Mouse (Mus musculus): ENCODE results near the gene Kif9.

The Kif9 gene

GRCm38 (mm10) chr9:110476124-110477091 lies at the start of gene Kif9, which contains the start of gene Klhl18:
TSS of gene Kif9 (plus strand) at chr9:110476958.
TSS of gene Klhl18 (minus strand) at chr9:110476694.
- DNase-seq: peak; percentile 97

DNA sequence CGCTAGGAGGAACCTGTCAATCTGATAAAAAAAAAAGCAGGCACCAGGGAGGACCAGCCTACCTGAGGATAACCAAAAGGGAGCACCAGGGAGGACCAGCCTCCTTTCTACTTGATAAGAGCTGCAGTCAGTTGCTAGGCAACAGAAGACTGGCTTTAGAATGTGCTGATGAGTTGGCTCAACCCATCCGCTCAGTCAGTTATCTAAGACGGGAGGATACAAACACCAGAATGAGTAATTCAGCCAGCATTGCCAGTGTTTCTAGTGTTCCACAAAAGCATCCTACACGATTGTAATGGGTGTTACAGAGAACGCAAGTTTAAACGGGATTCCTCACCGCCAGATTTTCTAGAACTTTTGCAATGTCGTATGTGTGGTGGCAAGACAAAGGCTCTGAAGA lies 45.5 kb upstream of the Kif9 start:
- DNase-seq: peak; percentile 83

- no peak for DNase-seq
Observed at GRCm38 (mm10) chr9:110433045-110433444, 43.7 kb upstream of the Kif9 start.

GRCm38 (mm10) chr9:110436041-110436440 lies 40.7 kb upstream of the Kif9 start:
- no peak for DNase-seq

DNA sequence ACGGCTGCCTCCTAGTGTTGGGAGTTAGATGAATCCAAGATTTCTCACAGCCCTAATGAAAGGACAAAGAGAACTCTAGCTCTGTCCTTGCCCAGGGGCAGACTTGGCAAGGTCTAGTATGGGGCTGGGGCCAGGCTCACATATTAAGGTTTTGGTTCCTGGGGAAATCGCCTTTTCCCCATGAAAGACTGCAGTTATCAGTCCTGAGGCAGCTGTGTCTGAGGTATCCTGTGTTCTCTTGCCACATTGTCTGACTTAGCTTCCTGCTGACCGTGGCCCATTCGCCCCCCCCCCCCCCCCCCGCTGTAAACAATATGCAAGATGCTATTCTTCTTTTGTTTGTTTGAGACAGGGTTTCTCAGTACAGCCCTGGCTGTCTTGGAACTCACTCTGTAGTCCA lies 36.7 kb upstream of the Kif9 start:
- no peak for DNase-seq

GRCm38 (mm10) chr9:110440559-110440958 lies 36.2 kb upstream of the Kif9 start:
- no peak for DNase-seq

- no peak for DNase-seq
Observed at GRCm38 (mm10) chr9:110448356-110448755, 28.4 kb upstream of the Kif9 start.

DNA sequence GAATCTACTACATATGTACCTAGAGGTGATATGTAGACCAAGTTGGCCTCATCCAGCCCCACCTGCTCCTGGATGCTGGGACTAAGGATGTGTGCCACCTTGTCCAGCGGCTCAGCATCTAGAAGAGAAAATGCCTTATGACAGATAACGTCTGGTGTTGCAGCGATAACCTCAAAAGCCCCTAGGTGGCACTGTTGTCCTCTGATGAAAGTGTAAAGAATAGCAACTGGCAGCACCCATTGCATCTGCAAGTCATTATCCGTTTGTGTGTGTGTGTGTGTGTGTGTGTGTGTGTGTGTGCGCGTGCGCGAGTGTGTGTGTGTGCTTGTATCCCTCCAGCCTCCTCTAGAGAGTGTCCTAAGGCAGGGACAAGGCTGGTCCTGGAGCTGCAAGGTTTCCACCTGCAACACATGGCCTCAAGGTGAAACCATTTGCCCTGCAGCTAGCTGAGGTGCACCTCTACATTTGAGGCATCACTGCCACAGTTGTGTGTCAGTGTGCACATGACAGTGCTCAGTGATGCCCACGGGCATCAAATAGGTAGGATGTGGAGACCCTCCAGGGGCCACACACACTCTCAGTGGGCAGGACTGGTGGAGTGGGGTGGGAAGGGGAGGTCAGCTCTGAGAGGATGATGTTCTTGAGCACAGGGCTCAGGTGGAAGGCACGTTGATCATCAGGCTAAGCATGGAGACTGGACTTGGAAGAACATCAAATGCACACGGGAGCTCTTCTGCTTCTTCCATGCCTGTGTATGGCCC lies 27.7 kb upstream of the Kif9 start:
- DNase-seq: peak; percentile 82

DNA sequence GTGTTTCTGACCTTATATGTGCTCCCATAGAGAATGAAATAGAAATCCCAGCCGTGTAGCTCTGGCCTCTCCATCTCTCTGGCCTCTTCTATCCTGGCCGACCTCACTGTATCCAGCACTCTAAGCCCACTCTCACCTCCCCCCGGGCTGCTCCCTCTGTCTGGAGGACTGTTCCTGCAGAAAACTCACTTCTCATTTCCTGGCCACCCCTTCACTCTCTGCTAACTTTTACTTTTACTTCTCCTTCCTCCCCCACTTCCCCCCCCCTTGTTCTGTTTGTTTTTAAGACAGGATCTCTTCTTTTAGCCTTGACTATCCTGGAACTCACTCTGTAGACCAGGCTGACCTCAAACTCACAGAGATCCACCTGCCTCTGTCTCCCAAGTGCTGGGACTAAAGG lies 24.2 kb upstream of the Kif9 start:
- DNase-seq: no peak

DNA sequence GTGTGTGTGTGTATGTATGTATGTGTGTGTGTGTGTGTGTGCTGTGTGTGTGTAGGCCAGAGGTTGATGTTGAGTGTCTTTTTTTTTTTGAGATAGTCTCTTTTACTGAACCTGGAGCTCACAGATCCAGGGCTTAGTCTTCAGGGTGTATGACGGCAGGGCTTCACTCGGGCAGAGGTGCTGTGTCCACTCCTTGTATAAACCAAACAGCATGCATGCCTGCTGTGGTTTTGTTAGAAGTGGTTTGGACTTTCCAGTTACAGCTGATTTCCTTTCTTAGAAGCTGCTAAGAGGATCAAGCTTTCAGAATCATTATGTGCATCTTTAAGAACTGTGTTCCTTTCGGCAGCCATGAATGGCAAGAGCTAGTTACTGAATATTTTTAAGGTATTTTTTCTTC lies 18.8 kb upstream of the Kif9 start:
- no peak for DNase-seq

DNA sequence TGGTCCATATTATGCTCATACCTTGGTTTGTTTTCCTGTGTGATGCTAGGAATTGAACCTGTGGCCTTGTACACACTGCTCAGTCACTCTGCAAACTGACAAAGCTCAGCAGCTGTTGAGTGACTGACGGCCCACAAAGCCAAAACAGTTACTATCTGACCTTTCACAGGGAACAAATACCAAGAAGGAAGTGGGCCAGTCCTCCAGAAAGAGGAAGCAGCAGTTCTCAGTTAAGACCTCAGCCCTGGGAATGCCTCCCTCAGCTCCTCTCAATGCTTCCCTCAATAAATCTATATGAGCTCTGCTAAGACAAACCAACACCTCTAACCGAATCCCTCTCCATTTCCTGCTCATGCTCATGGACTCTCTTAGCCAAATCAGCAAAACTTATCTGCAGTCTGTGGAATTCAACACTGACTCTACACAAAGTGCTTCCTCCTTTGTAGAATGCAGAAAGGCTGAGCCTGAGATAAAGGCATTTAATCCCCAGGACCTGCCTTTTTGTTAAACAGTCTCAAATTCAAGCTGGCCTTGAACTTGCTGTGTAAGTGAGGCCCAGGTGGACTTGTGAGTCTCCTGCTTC lies 17.5 kb upstream of the Kif9 start:
- peak; percentile 47 for DNase-seq

DNA sequence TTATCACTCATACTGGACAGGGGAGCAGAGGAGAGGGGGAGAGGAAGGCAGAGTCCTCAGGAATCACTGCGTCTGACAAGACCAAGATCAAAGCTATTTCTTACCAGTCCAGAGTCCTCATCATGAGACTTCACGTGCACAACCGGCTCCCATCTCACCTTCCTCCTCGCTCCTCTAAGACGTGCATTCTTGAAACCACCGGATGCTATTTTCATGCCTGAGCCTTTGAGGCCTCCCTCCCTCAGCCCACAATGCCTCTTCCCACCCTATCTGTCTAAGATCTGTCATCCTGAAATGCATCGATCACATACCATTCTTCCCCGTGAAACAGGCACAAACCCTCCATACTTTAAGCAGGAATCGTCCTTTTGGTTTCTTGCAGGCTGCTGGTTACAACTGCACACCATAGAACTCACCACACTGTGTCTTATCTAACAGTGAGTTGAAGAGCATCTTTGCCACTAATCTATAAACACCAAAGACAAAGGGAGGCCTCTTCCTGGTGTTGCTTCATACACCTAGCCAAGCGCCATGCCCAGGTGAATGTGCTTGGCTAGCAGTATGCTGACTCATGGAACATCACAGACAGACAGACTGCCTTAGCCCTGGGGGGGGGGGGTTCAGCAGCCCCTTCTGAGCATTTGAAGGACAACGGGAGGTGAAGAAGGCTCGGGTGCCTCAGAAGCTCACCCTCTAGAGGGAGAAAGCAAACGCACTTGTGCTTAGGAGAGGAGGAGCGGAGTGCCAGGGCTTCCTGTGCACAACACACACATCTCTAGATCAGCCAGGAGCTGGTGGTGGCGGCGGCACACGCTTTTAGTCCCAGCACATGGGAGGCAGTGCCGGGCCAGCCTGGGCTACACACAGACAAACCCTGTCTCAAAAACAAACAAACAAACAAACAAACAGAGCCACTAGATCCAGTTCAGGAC lies 15.6 kb upstream of the Kif9 start:
- no peak for DNase-seq

GRCm38 (mm10) chr9:110462321-110462720 lies 14.4 kb upstream of the Kif9 start:
- DNase-seq: no peak

DNA sequence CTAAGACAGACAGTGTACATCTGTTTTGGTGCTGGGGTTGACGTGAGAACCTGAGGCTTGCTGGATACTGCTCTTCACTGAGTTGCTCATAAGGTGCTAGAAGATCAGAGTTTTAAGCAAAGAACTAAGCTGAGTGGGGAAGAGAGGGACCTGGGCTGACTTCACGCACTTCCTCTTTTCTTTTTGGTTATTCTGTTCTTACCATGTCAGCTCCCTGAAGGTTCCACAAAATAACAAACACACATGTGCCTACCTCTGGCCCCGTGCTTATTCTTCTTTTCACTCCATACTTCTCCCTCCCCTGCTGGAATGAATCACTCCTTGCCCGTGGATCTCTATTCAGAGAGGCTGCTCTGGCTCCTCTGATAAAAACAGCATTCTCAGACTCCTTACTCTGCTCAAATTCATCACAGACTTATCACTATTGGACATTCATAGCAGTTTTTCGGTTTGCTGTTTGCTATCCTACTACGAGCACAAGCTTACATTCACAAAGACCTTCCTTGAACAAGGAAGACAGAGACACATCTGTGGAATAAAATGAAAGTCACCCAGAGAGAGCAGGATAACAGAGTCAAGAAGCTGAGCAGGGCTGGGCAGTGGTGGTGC lies 12.7 kb upstream of the Kif9 start:
- DNase-seq: no peak

- no peak for DNase-seq
Observed at GRCm38 (mm10) chr9:110465336-110465735, 11.4 kb upstream of the Kif9 start.

DNA sequence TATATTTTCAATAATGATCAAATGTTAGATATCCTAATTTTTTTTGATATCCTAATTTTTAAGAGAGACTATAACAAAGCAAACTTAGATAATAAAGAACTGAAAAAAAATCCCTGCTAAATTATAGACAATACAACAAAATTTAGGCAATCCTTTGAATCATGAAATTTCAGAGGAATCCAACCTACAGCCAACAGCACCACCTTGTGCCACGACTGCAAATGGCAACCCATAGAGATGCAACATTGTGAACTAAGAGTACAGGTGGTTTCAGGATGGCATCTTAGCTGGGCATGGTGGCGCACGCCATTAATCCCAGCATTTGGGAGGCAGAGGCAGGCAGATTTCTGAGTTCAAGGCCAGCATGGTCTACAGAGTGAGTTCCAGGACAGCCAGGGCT lies 10.6 kb upstream of the Kif9 start:
- DNase-seq: no peak

- no peak for DNase-seq
Observed at GRCm38 (mm10) chr9:110477951-110478350, 1.2 kb downstream of the Kif9 start.

DNA sequence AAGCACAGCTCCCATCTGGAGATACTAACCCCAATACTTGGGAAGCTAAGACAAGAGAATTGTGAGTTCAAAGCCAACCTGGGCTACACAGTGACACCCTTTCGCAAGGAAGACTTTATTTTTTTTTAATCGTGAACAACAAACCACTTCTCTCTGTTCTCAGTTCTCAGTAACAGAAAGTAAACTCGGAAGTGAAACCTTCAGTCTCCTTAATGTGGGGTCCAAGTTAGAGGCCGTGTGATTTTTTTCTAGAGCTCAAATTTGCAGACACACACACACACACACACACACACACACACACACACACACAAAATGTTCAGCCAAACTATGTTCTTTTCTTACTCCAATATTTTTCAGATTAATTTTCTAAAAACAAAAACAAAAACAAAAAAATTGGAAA lies 1.9 kb downstream of the Kif9 start:
- no peak for DNase-seq

- no peak for DNase-seq
Observed at GRCm38 (mm10) chr9:110488841-110489240, 12.1 kb downstream of the Kif9 start.

DNA sequence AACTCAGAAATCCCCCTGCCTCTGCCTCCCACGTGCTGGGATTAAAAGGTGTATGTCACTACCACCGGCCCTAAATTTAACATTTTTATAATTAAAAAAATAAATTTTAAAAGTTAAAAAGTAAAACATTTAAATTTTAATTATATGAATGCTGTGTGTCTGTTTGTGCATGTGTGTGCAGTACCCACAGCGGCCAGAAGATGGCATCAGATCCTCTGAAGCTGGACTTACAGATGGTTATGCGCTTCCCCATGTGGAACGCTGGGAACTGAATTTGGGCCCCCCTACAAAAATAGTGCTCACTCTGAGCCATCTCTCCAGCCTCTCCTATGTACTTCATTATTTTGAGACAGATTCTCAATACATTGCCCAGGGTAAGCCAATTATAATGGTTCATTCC lies 14.2 kb downstream of the Kif9 start:
- no peak for DNase-seq

DNA sequence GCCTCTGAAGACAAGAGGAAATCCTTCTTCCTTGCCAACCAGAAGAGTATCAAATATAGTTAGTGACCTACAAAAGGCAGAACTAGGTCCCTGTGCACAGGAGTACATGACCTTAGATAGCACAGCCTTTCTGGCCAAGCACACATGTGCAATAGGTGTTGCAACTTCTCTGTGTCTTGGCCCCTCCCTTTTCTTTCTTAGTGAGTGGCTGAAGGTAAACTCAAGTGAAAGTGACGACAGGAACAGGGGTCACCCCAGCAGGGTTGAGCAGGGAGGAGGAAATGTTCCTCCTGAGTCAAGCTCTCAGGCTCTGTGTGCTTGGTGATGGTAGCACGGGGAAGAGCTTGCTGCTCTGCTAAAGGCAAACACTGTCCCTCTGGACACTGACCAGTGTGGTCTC lies 49.0 kb downstream of the Kif9 start:
- no peak for DNase-seq

All from layer of hippocampus, adult 9-11 months (tissue).